37 mouse cellular contexts compared by ENCODE assay signal in the genomic region with DNA sequence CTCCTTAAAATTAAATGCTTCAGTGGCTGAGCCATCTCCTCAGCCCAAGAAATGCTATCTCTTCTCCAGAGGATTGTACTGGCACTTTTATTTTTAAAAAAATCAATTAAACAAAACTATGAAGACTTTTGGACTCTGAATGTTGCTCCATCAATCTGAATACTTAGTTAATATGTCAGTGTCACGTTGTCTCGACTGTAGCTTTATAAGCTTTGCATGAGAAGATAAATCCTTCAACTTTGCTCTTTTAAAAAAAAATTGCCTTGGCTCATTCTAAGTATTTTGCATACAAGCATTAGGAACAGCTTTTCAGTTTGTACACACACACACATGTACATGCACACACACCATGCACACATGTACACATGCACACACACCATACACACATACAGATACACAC. TPM values are rescaled to one million over a fixed set of nuclear protein-coding genes. Genes with fewer than 3 reads are reported as not detected.
"Had no signal": no experiment of that assay in that cellular context is flagged by ENCODE, and none has a peak within 500 bp of the region (broad histone marks: within the 10 kb centered on the region; RNA-seq: fewer than 3 reads in every experiment).

No protein-coding gene starts in this region.

- H3K27me3 ChIP-seq: heart, embryonic 15.5 days; hindbrain, embryonic 13.5 days; hindbrain, embryonic 15.5 days; intestine, embryonic 15.5 days had no signal

- H3K9me3 ChIP-seq: heart, embryonic 10.5 days; heart, embryonic 12.5 days; heart, embryonic 13.5 days; heart, embryonic 15.5 days; hindbrain, embryonic 10.5 days; hindbrain, embryonic 12.5 days; hindbrain, embryonic 13.5 days; hindbrain, embryonic 15.5 days; intestine, embryonic 15.5 days had no signal

- H3K4me1 ChIP-seq: heart, embryonic 10.5 days; heart, embryonic 12.5 days; heart, embryonic 15.5 days; hindbrain, embryonic 12.5 days; hindbrain, embryonic 15.5 days had no signal

- H3K36me3 ChIP-seq: heart, embryonic 10.5 days; heart, embryonic 12.5 days; heart, embryonic 13.5 days; heart, embryonic 15.5 days; hindbrain, embryonic 10.5 days; hindbrain, embryonic 12.5 days; hindbrain, embryonic 13.5 days; hindbrain, embryonic 15.5 days; intestine, embryonic 15.5 days had no signal

- H3K4me3 ChIP-seq: heart, adult 2 months; heart, embryonic 10.5 days; heart, embryonic 12.5 days; heart, embryonic 13.5 days; heart, embryonic 15.5 days; hindbrain, embryonic 10.5 days; hindbrain, embryonic 12.5 days; hindbrain, embryonic 13.5 days; hindbrain, embryonic 15.5 days; intestine, embryonic 15.5 days; layer of hippocampus, adult 2 months; left cerebral cortex, adult 2 months had no signal

- ATAC-seq: hindbrain, embryonic 16.5 days; hindbrain, postnatal 0 days; inflammation-experienced regulatory T-cells, adult 6 months; intestine, embryonic 15.5 days had no signal

- H3K9ac ChIP-seq: heart, embryonic 12.5 days; heart, embryonic 13.5 days; heart, embryonic 15.5 days; hindbrain, embryonic 12.5 days; hindbrain, embryonic 13.5 days; hindbrain, embryonic 14.5 days; hindbrain, embryonic 15.5 days; intestine, embryonic 15.5 days had no signal

- H3K27ac ChIP-seq: heart, adult 2 months; heart, embryonic 10.5 days; heart, embryonic 13.5 days; heart, embryonic 15.5 days; hindbrain, embryonic 10.5 days; hindbrain, embryonic 12.5 days; hindbrain, embryonic 13.5 days; hindbrain, embryonic 14.5 days; hindbrain, embryonic 15.5 days; hindbrain, postnatal 0 days; intestine, embryonic 15.5 days; kidney, postnatal 0 days; layer of hippocampus, adult 2 months; left cerebral cortex, adult 2 months had no signal

- DNase-seq: heart, adult 18-20 months; heart, adult 2 months; heart, postnatal 10 days; heart, postnatal 14 days; heart, postnatal 36 days; heart, postnatal 4 days; kidney, adult 11 months; kidney, adult 18-20 months; kidney, postnatal 10 days; kidney, postnatal 14 days; kidney, postnatal 25 days; kidney, postnatal 36 days; kidney, postnatal 4 days; layer of hippocampus, adult 9-11 months; layer of hippocampus, postnatal 36 days had no signal

- H3K4me2 ChIP-seq: heart, embryonic 11.5 days; heart, embryonic 12.5 days; heart, embryonic 13.5 days; heart, embryonic 15.5 days; hindbrain, embryonic 12.5 days; hindbrain, embryonic 13.5 days; hindbrain, embryonic 14.5 days; hindbrain, embryonic 15.5 days; intestine, embryonic 15.5 days had no signal

RNA-seq across cellular contexts. Expression of a gene that starts 3.1 kb away (rescaled TPM):
- total RNA-seq: heart, adult 18-20 months; heart, adult 2 months; heart, adult 8-10 months; heart, postnatal 10 days; heart, postnatal 25 days; heart, postnatal 36 days; heart, postnatal 4 days; hematopoietic stem cell, adult 5-6 weeks had no signal
- polyA plus RNA-seq: heart, adult 2 months; heart, postnatal 0 days; intestine, embryonic 14.5 days had no signal
